Mouse (Mus musculus): ENCODE measurements around the gene Mrpl21. TPM values are rescaled to one million over a fixed set of nuclear protein-coding genes. Genes with fewer than 3 reads are reported as not detected.

The Mrpl21 gene
- 10 to 100 TPM; 70.8 to 71.9 TPM for total RNA-seq (2021)
- long read RNA-seq, experiment 1, transcript Mrpl21-201 (7 exons, 802 nt): major isoform, 56 of 62 reads
- long read RNA-seq, experiment 1, partial matches to known transcripts: 1 of 62 reads
- long read RNA-seq, experiment 1, other reads (novel, unspliced or antisense): 4 of 62 reads
- long read RNA-seq, experiment 2, transcript Mrpl21-201 (7 exons, 802 nt): major isoform, 48 of 64 reads
- long read RNA-seq, experiment 2, partial matches to known transcripts: 3 of 64 reads
- long read RNA-seq, experiment 2, other reads (novel, unspliced or antisense): 11 of 64 reads

DNA sequence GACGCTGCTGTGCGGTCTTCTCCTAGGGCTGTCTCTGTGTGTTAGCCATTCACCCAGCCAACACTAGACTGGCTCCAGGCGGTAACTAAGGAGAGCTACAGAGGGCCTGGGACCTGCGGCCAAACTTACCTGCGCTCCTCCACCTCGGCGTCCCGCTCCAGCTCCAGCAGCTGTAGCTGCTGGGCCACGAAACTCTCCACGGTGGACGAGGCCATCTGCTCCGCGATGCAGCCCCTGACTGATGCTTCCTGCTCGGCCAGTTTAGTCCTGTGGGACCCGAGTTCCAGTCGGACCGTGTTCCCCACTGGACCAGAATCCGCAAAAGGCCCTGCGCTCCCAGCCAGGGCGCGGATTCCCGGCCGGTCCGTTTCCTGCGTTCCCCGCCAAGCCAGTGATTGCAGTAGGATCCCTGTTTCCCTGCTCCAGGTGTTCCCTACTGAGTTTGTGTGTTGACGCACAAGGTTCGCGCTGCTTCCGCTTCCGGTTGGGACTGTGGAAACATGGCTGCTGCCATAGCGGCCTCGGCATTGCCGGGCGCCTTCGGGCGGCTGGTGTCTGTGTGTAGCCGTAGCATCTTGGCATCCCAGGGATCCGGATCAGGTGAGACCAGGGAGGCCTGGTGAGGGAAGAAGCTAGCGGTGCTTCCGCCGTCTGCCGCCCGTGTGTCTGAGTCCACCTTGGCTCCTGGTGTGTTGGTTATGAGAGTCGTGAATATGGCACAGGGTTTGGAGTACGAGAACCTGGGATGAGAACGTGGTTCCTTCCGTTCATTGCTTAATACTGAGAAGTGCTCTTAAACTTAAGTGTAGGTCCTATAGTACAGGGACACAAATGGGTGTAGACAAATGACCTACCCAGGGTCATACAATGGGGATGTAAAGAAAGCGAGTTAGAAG lies at the start of gene Mrpl21, which contains the start of gene Ighmbp2:
Gene Mrpl21 (plus strand): TSS at position 330 of the 896 bp plus-strand sequence.
Gene Ighmbp2 (minus strand): TSS at position 446 of the 896 bp plus-strand sequence.
- peak; percentile 74 to 86 for DNase-seq (ENCODE audit: low spot score in 2 of 2)

- no peak for DNase-seq (ENCODE audit: low spot score in 2 of 2)
These were observed 22.7 kb upstream of the Mrpl21 start for GRCm38 (mm10) chr19:3260016-3260415.

- no peak for DNase-seq (ENCODE audit: low spot score in 2 of 2)
These were observed 22.1 kb upstream of the Mrpl21 start for GRCm38 (mm10) chr19:3260591-3260990.

- DNase-seq (ENCODE audit: low spot score in 2 of 2): peak in 1 of 2 experiments; percentile 1
These were observed 21.4 kb upstream of the Mrpl21 start for GRCm38 (mm10) chr19:3261336-3261735.

DNA sequence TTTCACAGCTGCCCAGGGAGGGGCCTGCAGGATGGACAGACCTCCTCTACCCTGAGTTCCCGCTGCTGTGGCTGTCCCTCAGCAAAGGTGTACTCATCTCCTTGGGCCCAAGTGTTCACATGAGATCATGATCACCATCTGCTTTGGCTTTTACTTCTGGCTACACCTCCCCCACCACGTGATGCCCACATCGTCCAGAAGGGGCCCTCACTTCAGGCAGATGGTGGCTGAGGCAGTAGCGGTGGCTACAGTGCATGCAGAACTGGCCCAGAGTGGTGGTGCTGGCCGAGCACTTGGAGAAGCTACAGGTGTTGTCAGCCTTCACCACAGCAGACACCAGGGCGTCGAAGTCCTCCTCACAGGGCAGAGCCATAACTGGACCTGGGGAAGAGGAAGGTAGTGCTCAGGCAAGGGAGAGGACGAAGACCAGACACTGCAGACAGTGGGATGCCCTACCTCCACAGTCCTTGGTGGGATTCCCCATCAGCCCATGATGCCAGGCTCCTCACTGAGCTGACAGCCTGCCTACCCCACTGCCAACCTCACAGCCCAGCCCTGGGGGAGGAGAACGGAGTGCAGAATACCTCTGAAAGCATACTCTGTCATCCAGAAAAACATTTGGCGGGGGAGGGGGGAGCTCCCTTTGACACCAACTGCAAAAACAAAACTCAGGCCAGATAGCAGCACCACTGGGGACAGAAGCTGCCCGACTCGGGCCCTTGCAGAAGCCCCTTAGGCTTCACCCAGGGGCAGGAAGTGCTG lies 20.8 kb upstream of the Mrpl21 start:
- peak in 1 of 2 experiments; percentile 2 for DNase-seq (ENCODE audit: low spot score in 2 of 2)

DNA sequence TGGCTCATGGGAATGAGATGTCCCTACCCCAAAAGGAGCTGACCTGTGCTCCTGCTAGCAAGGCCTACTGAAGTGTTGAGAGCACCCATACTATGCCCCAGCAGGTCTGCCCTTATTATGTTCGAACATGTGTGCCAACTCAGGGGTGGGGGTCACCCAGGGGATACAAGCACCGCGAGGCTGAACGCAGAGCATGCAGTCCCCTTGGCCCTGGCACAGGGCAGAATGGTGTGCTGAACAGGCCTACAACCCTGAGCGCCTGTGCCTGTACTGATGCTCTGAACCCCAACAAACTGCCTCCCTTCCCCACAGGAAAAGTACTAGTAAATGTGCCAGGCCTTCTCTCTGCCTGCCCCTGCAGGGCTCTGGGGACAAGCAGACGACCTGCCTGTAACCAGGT lies 18.4 kb upstream of the Mrpl21 start:
- peak in 1 of 2 experiments; percentile 2 for DNase-seq (ENCODE audit: low spot score in 2 of 2)

DNA sequence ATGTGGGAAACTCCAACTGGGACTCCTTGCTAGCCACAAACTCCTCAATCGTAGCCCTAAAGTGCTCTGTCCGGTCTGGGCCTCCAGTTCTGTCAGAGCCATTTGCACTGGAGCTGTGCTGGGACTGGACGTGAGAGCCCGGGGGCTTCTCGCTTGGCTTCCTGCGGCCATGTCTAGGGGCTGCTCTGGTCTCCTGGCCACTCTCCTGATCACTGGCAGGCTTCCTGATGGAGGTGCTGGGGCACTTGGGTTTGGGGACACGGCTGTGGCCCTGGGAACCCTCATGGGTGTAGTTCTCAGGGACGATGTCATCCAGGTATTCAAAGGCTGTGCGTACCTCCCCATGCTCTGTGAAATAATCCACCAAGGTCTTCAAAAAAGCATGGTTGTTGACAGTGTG lies 17.5 kb upstream of the Mrpl21 start:
- DNase-seq (ENCODE audit: low spot score in 2 of 2): peak in 1 of 2 experiments; percentile 2

DNA sequence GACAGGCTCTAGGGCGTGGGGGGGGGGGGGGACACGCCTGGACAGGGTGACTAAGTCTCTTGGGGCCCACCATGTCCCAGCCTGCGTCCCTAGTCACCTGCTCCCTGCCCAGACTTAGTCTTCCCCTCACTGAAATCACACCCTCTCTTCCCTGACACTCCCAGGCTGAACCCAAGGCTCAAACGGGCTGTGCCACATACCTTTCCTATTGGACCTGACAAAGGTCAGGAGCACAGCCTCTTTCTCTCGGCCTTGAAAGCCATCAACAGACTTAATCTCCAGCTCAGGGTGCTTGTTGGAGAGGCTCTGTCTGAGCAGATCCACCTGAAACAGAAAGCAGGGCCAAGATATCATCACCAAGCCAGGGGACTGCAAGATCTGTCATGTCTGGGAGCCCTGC lies 16.6 kb upstream of the Mrpl21 start:
- peak; percentile 1 to 2 for DNase-seq (ENCODE audit: low spot score in 2 of 2)

DNA sequence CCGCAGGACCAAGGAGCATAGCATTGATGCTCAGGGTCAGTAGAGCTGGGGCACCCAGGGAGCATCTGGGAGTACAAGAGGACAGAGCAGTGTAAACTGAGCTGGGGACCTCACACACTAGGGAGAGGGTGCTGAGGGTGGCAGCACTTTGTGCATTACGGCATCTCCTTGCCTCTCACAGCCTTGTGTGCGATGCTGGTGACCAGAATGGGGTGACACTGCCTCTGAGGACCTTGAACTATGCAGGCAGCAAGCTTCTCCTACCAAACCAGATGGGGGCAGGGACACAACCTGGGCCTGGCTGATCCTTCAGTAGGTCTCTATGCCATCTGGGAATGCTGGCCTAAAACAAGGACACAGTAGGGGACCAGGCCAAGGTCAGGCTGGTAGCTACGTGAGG lies 16.0 kb upstream of the Mrpl21 start:
- peak; percentile 1 to 2 for DNase-seq (ENCODE audit: low spot score in 2 of 2)

DNA sequence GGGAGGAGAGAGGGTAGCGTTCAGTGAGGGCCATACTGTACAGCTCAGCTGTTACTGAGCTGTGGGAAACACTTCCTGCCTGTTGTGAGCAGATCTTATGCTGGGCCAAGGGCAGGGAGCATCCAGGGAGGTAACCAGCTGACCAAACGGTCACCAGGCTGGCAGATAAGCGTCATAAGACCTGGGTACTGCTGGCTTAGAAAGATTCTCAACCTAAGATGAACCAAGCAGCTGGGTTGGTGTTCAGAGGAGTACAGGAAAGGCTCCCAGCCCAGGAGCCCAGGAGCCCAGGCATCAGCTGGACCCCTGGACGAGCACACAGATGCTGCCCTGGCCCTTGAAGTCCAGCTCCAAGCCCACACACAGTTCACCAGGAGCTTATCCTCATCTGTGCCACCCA lies 15.4 kb upstream of the Mrpl21 start:
- peak; percentile 1 for DNase-seq (ENCODE audit: low spot score in 2 of 2)

- DNase-seq (ENCODE audit: low spot score in 2 of 2): peak; percentile 1 to 2
These were observed 14.3 kb upstream of the Mrpl21 start for GRCm38 (mm10) chr19:3268218-3268980.

- peak in 1 of 2 experiments; percentile 1 for DNase-seq (ENCODE audit: low spot score in 2 of 2)
These were observed 13.4 kb upstream of the Mrpl21 start for GRCm38 (mm10) chr19:3269279-3269678.

DNA sequence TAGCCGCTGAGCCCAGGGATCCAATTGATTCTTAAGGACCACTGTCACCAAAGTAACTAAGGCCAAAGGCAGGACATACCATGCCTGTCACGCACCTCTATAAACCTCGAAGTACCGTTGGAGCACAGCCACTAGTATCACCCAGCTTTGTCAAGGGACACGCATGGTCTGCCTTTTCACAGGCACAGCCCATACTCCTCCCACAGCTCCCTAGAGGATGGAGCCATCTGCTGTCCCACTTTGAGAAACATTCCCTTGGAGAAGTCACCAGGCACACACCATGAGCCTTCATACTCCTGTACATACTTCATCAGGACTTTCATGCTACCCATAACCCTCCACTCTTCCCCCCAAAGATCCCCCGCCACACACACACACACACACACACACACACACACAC lies 12.9 kb upstream of the Mrpl21 start:
- DNase-seq (ENCODE audit: low spot score in 2 of 2): peak in 1 of 2 experiments; percentile 1

DNA sequence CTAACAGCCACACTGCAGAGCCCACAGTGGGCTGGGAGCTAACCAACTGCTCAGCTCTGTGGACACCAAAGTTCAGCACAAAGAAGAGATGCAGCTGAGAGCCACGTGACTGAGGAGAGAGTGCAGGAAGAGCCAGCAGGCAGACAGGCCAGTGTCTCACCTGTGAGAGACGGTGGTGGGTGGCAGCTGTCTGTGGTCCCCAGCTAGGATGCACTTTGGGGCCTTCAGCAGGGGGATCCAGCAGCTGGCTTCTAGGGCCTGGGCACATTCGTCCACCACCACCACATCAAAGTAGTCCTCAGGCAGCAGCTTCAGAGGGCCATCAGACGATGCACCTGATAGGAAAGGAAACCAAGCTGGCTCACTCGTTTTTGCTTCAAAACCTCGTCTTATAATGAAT lies 11.3 kb upstream of the Mrpl21 start:
- no peak for DNase-seq (ENCODE audit: low spot score in 2 of 2)

GRCm38 (mm10) chr19:3273331-3273730 lies 9.4 kb upstream of the Mrpl21 start:
- no peak for DNase-seq (ENCODE audit: low spot score in 2 of 2)

GRCm38 (mm10) chr19:3275744-3276365 lies 6.8 kb upstream of the Mrpl21 start:
- no peak for DNase-seq (ENCODE audit: low spot score in 2 of 2)

DNA sequence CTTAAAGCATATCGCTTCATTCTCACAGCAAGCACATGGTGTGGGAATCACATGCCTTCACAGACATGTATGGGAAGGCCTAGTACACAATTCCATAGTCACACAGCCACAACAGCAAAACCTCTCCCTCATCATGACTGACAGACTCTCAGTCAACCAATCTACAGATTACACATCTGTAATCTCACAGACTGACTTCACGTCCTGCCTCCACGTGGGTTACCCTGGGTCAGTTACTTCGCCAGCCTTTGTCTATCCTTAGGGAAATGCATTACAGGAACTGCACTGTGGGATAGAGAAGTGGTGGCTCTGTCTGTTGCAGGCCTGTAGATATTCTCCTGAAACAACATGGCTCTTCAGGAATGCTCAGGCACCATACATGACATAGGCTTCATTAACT lies 815 bp upstream of the Mrpl21 start:
- no peak for DNase-seq (ENCODE audit: low spot score in 2 of 2)

- no peak for DNase-seq (ENCODE audit: low spot score in 2 of 2)
These were observed 6.3 kb downstream of the Mrpl21 start for GRCm38 (mm10) chr19:3289006-3289405.

DNA sequence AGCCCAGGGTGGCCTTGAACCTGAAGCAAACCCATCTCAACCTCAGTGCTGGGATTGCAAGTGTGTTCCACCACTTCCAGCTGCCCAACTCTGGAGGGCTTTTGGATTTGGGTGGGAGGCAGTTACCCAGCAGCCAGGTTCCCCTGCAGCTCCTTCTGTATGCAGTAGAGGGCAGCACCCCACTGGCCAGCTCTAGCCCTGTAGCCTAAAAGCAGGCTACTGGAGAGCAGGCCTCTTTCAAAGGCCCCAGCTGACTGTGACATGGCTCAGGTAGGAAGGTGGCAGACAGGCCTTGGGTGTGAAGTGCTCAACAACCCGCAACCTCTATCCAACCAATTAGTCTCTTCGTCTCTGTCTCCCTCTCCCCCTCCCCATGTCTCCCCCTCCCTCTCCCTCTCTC lies 9.3 kb downstream of the Mrpl21 start:
- DNase-seq (ENCODE audit: low spot score in 2 of 2): peak; percentile 28 to 34

DNA sequence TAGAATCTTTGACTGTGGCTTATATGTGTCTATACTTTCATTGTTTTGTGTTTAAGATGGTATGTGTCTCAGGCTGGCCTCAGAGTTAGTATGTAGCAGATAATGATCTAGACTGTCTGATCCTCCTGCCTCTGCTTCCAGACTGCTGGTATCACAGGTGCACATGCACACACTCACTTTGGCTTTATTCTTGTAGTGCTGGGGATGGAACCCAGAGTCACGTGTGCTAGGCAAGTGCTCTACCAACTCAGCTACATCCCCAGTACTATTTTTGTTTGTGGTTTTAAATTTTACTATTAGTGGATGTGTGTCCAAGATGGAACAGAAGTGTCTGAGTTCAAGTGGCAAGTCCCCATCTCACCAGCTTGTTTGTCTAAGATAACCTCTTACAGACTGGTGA lies 10.3 kb downstream of the Mrpl21 start:
- no peak for DNase-seq (ENCODE audit: low spot score in 2 of 2)
